Mouse (Mus musculus) stomach, embryonic 15.5 days (tissue): Measurements from ENCODE around the gene Slc25a48. TPM values are rescaled to one million over a fixed set of nuclear protein-coding genes. Genes with fewer than 3 reads are reported as not detected.
A peak's percentile ranks its signal among the peaks of the same experiment; 100 is the strongest.

Experiments used
- ATAC-seq: fragments of 200-750 bp; cut with Nextera tagmentation; 2 replicates; pipeline ENCODE4 v1.8.0; 2017; ENCODE audit warnings: low read depth, moderate number of reproducible peaks, moderate TSS enrichment; ENCODE audit not compliant: insufficient read depth, low FRiP score
- H3K27ac ChIP-seq: fragments of 300-500 bp; sonication (generic); 2 replicates; pipeline ENCODE4 v1.5.1; 2015; ENCODE audit warnings: mild to moderate bottlenecking, inconsistent platforms
- H3K27me3 ChIP-seq: fragments of 300-500 bp; sonication (generic); replicated peaks from 2 replicates; pipeline ENCODE4 v1.6.1; 2015; ENCODE audit warnings: inconsistent platforms
- H3K36me3 ChIP-seq: fragments of 300-500 bp; sonication (generic); 2 replicates; pipeline ENCODE4 v1.6.1; 2015; ENCODE audit warnings: inconsistent platforms
- H3K4me1 ChIP-seq: fragments of 300-500 bp; sonication (generic); 2 replicates; pipeline ENCODE4 v1.6.1; 2015; ENCODE audit warnings: inconsistent platforms
- H3K4me2 ChIP-seq: fragments of 300-500 bp; sonication (generic); 2 replicates; pipeline ENCODE4 v1.6.1; 2015; ENCODE audit warnings: mild to moderate bottlenecking, inconsistent platforms
- H3K4me3 ChIP-seq: fragments of 300-500 bp; sonication (generic); replicated peaks from 2 replicates; pipeline ENCODE4 v1.5.1; 2015; ENCODE audit warnings: inconsistent platforms
- H3K9ac ChIP-seq: fragments of 300-500 bp; sonication (generic); 2 replicates; pipeline ENCODE4 v1.6.1; 2015; ENCODE audit warnings: inconsistent platforms
- H3K9me3 ChIP-seq: fragments of 300-500 bp; sonication (generic); 2 replicates; pipeline ENCODE4 v1.6.1; 2016; ENCODE audit warnings: inconsistent platforms
- WGBS: fragments of 180-500 bp; shearing (Covaris S2); methylation state at CpG from one replicate; pipeline ENCODE4 v1.1.7; 2015; 5-methylcytosine and 5-hydroxymethylcytosine counted together
- polyA plus RNA-seq: library from polyadenylated mRNA; unstranded; fragments of >200 nt; fragmentation: Nextera tagmentation; extraction: Ambion mirVana; gene quantifications from 2 replicates; pipeline ENCODE4 v1.2.1, GENCODE M21; 2015

Slc25a48 gene
- polyA plus RNA-seq, 1 experiment from 2014 or later: 0.33 TPM

GRCm38 (mm10) chr13:56522081-56522820 is 84.1 kb downstream of the Slc25a48 start, which contains the start of gene Fbxl21:
Gene Fbxl21 (plus strand): TSS chr13:56522472.
- ATAC-seq: peak; percentile 99
- H3K4me1 ChIP-seq: no peaks in the 10 kb centered on the region
- peak within 1 kb of the TSS; percentile 49 for H3K27ac ChIP-seq
- H3K27me3 ChIP-seq: no peaks in the 10 kb centered on the region
- no peaks in the 10 kb centered on the region for H3K9me3 ChIP-seq
- H3K4me2 ChIP-seq: peak within 1 kb of the TSS; percentile 88
- WGBS: 1% methylated on average over 56 of the region's 56 CpGs
- peak within 1 kb of the TSS; percentile 65 for H3K4me3 ChIP-seq
- peak within 1 kb of the TSS; percentile 34; the same call in 1 of the 2 replicates for H3K9ac ChIP-seq
- no peaks in the 10 kb centered on the region for H3K36me3 ChIP-seq

GRCm38 (mm10) chr13:56522821-56523167 is 84.6 kb downstream of the Slc25a48 start:
- Histone ChIP-seq H3K4me3 (peak overlapping the region; percentile 65), H3K9ac (peak overlapping the region; percentile 34; the same call in 1 of the 2 replicates), H3K27ac (peak overlapping the region; percentile 49; the same call in 1 of the 2 replicates), H3K36me3 (no peaks in the 10 kb centered on the region), H3K4me1 (no peaks in the 10 kb centered on the region), H3K27me3 (no peaks in the 10 kb centered on the region), H3K4me2 (peak overlapping the region; percentile 88), H3K9me3 (no peaks in the 10 kb centered on the region)
- ATAC-seq: no peak
- 5% methylated on average over 8 of the region's 8 CpGs for WGBS

Other genes with a start within 250 kb of the Slc25a48 start
- gene Neurog1, start 186.2 kb upstream of the Slc25a48 start, polyA plus RNA-seq: not detected in 2 replicates
- gene Cxcl14, start 141.8 kb upstream of the Slc25a48 start, polyA plus RNA-seq: 12.4 and 13.7 TPM in 2 replicates
- gene Gm3045, start 11.8 kb upstream of the Slc25a48 start, polyA plus RNA-seq: not detected in 2 replicates
- gene Il9, start 43.9 kb downstream of the Slc25a48 start, polyA plus RNA-seq: not detected in 2 replicates
- 1.6 and 2.5 TPM in 2 replicates for gene Fbxl21, start 84.1 kb downstream of the Slc25a48 start, polyA plus RNA-seq
- gene Lect2, start 110.1 kb downstream of the Slc25a48 start, polyA plus RNA-seq: 6.6 and 9.4 TPM in 2 replicates
- gene Tgfbi, start 171.2 kb downstream of the Slc25a48 start, polyA plus RNA-seq: 158 and 165 TPM in 2 replicates